Mouse (Mus musculus) adrenal gland, postnatal 36 days (tissue): ENCODE measurements at regions not wholly inside any gene's neighbourhood (a gene's known extent, or its start where the extent isn't known, plus 50 kb on each side); places are given as distances from the start of the nearest gene placed in this dataset.

Source experiments
- DNase-seq, 2 experiments: peaks; one replicate each; pipeline ENCODE4 v3.0.0; 2021; ENCODE audit warnings: mixed read lengths in 1 of 2

- DNase-seq: no peak
Observed at GRCm38 (mm10) chr5:77483053-77483717, 75.3 kb upstream of the Igfbp7 start.

GRCm38 (mm10) chr5:77481811-77482210, 74.0 kb upstream of the Igfbp7 start:
- no peak for DNase-seq

- DNase-seq: no peak
Observed at GRCm38 (mm10) chr5:77477794-77478193, 70.0 kb upstream of the Igfbp7 start.

GRCm38 (mm10) chr5:77473896-77474486, 66.2 kb upstream of the Igfbp7 start:
- DNase-seq: peak in 1 of 2 experiments; percentile 14

- no peak for DNase-seq
Observed at GRCm38 (mm10) chr5:77469236-77469766, 61.5 kb upstream of the Igfbp7 start.

- peak; percentile 78 to 84 for DNase-seq
Observed at GRCm38 (mm10) chr5:77468467-77468866, 60.6 kb upstream of the Igfbp7 start.

GRCm38 (mm10) chr5:77464851-77465548, 57.2 kb upstream of the Igfbp7 start:
- DNase-seq: peak; percentile 78 to 90

- DNase-seq: peak; percentile 93 to 94
Observed at GRCm38 (mm10) chr5:77459896-77460717, 52.3 kb upstream of the Igfbp7 start.
